Mouse (Mus musculus) liver, embryonic 11.5 days (tissue): ENCODE measurements at regions not wholly inside any gene's neighbourhood (a gene's known extent, or its start where the extent isn't known, plus 50 kb on each side); places are given as distances from the start of the nearest gene placed in this dataset.

ENCODE experiments used
- ATAC-seq: fragments of 200-750 bp; cut with Nextera tagmentation; replicated peaks from 2 replicates; pipeline ENCODE4 v1.8.0; 2017; ENCODE audit warnings: moderate number of reproducible peaks, mild to moderate bottlenecking, moderate TSS enrichment, moderate library complexity; ENCODE audit not compliant: low FRiP score
- DNase-seq: peaks from one replicate; pipeline ENCODE4 v3.0.0-alpha.2; 2017; ENCODE audit warnings: low spot score
- H3K27ac ChIP-seq: fragments of 300-500 bp; sonication (generic); 2 replicates; pipeline ENCODE4 v1.5.1; 2014; ENCODE audit warnings: mild to moderate bottlenecking, low read depth, low read length, control low read depth
- H3K27me3 ChIP-seq: fragments of 300-500 bp; sonication (generic); replicated peaks from 2 replicates; pipeline ENCODE4 v1.6.1; 2014; ENCODE audit warnings: low read length, mixed read lengths; ENCODE audit not compliant: control insufficient read depth, insufficient read depth
- H3K36me3 ChIP-seq: fragments of 300-500 bp; sonication (generic); 2 replicates; pipeline ENCODE4 v1.6.1; 2014; ENCODE audit warnings: mild to moderate bottlenecking, low read length, moderate library complexity, mixed read lengths; ENCODE audit not compliant: control insufficient read depth, insufficient read depth
- H3K4me1 ChIP-seq: fragments of 300-500 bp; sonication (generic); replicated peaks from 2 replicates; pipeline ENCODE4 v1.6.1; 2014; ENCODE audit warnings: low read length, mixed read lengths; ENCODE audit not compliant: control insufficient read depth, insufficient read depth
- H3K4me2 ChIP-seq: fragments of 300-500 bp; sonication (generic); 2 replicates; pipeline ENCODE4 v1.6.1; 2014; ENCODE audit warnings: mild to moderate bottlenecking, control low read depth, moderate library complexity
- H3K4me3 ChIP-seq: fragments of 300-500 bp; sonication (generic); 2 replicates; pipeline ENCODE4 v1.5.1; 2014; ENCODE audit warnings: low read depth, low read length, control low read depth
- H3K9ac ChIP-seq: fragments of 300-500 bp; sonication (generic); 2 replicates; pipeline ENCODE4 v1.6.1; 2014; ENCODE audit warnings: low read depth, low read length, control low read depth
- H3K9me3 ChIP-seq: fragments of 300-500 bp; sonication (generic); 2 replicates; pipeline ENCODE4 v1.6.1; 2016; ENCODE audit warnings: low read length, inconsistent platforms, mixed read lengths; ENCODE audit not compliant: control insufficient read depth
- WGBS: fragments of 180-500 bp; shearing (Covaris S2); extraction: QIAGEN DNeasy Blood & Tissue Kit; methylation state at CpG from one replicate; pipeline ENCODE4 v1.1.7; 2014; 5-methylcytosine and 5-hydroxymethylcytosine counted together

DNA sequence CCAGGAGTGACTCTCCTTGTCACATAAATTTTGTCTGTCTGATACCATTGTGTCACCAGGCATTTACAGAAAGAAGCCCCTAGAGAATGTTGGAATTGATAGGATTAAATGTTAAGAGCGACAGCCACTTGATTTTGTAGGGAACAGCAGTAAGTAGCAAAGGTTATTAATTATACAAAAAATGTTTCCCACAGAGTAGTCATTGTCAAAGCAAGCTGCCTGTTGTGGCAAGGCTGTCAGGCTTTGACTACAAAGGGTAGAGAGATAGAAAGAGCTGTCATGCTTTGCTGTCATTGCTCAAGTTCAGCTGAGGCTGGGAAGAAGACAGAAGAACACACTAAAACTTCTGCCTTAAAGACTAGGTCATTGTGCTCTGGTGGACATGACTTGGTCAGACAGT is 193.8 kb downstream of the Gm7361 start:
- DNase-seq (no peak), ATAC-seq (no peak)
- Histone ChIP-seq H3K4me1 (no peaks in the 10 kb centered on the region), H3K27me3 (no peaks in the 10 kb centered on the region), H3K27ac (no peak overlapping the region), H3K9me3 (no peaks in the 10 kb centered on the region), H3K4me3 (no peak overlapping the region), H3K36me3 (no peaks in the 10 kb centered on the region), H3K4me2 (no peak overlapping the region), H3K9ac (no peak overlapping the region)
- WGBS, result 71% methylated on average over 1 of the region's 1 CpGs

DNA sequence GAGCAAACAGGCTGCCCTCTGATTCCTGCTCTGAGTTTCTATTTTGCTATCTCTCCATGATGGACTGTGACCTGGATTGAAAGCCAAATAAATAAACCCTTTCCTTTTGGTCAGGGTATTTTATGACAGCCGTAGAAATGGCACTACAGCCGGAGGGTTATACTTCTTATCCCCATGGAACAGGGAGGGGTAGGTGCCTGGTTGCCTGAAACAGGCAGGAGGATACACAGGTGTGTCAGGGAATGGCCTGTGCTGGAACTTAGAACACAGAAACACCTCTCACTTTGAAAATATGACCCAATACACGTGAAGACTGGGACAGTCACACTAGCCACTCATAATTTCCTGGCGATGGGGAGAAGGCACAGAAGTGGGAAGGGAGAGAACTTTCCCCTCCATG is 200.1 kb downstream of the Gm7361 start:
- no peak for ATAC-seq
- no peak overlapping the region for H3K27ac ChIP-seq
- 74% methylated on average over 4 of the region's 4 CpGs for WGBS
- no peak overlapping the region for H3K9ac ChIP-seq
- DNase-seq, result no peak
- H3K4me2 ChIP-seq, result no peak overlapping the region
- no peaks in the 10 kb centered on the region for H3K27me3 ChIP-seq
- H3K4me3 ChIP-seq, result no peak overlapping the region
- H3K4me1 ChIP-seq, result no peaks in the 10 kb centered on the region
- no peaks in the 10 kb centered on the region for H3K9me3 ChIP-seq
- no peaks in the 10 kb centered on the region for H3K36me3 ChIP-seq

DNA sequence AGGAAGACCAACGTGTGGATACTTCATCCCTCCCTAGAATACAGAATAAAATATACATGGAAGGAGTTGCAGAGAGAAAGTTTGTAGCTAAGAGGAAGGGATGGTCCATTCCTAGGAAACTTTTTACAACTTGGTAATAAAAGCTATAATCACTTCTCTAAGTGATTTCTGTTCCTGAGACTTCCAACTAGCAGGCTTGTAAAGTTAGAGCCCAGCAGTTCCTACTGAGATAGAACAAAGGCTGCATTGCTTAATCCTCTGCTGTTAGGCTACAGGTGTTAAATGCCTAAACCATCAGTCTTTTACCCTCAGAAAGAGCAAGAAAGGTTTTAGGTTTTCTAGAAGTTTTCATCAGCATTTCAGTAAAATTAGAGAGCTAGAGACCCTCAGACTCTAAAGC is 209.2 kb downstream of the Gm7361 start:
- no peak overlapping the region for H3K4me2 ChIP-seq
- no peaks in the 10 kb centered on the region for H3K4me1 ChIP-seq
- H3K27me3 ChIP-seq, result no peaks in the 10 kb centered on the region
- no peak for ATAC-seq
- no peaks in the 10 kb centered on the region for H3K36me3 ChIP-seq
- no peaks in the 10 kb centered on the region for H3K9me3 ChIP-seq
- WGBS, result 50% methylated on average over 1 of the region's 1 CpGs
- no peak for DNase-seq
- H3K4me3 ChIP-seq, result no peak overlapping the region
- no peak overlapping the region for H3K27ac ChIP-seq
- H3K9ac ChIP-seq, result no peak overlapping the region

DNA sequence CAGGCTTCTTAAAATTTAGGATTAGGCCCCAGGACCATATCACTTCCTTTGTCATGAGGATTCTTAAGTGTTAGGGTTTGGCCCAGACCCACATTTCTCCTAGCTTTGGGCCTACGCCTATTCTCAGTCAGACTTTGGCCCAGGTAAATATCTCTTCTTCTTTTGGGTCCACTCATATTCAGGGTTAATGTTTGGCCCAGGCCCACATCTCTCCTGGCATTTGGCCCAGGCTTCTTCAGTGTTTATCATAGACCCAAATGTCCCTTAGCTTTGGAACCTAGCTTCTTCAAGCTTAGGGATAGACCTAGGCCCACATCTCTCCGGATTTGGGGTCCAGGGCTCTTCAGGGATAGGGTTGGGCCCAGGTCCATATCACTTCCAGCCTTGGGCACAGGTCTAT is 228.2 kb downstream of the Gm7361 start:
- 83% methylated on average over 2 of the region's 2 CpGs for WGBS
- no peak overlapping the region for H3K4me3 ChIP-seq
- no peaks in the 10 kb centered on the region for H3K4me1 ChIP-seq
- no peak overlapping the region for H3K9ac ChIP-seq
- no peak overlapping the region for H3K27ac ChIP-seq
- DNase-seq (no peak), ATAC-seq (no peak)
- no peaks in the 10 kb centered on the region for H3K9me3 ChIP-seq
- no peaks in the 10 kb centered on the region for H3K27me3 ChIP-seq
- H3K36me3 ChIP-seq, result no peaks in the 10 kb centered on the region
- H3K4me2 ChIP-seq, result no peak overlapping the region

DNA sequence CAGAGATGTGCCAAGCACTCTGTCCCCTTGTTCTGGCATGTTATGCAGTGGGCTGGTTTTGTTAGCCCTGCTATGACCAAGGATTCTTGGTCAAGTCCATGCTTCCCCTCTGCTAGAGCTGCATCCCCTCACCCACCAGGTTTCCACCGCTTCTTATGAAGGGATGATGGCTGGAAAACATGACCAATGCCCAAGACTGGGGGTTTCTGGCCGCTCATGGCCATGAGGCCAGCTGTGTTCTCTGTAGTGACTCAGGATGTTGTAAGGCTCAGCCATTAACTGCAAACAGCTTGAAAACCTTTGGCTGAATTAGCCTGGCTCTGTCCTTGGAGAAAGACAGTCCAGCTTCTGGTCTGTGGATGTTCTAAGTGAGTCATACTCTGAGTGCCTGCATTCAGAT is 236.5 kb downstream of the Gm7361 start:
- Histone ChIP-seq H3K4me1 (no peaks in the 10 kb centered on the region), H3K27me3 (no peaks in the 10 kb centered on the region), H3K4me2 (no peak overlapping the region), H3K36me3 (no peaks in the 10 kb centered on the region), H3K27ac (no peak overlapping the region), H3K9ac (no peak overlapping the region), H3K9me3 (no peaks in the 10 kb centered on the region), H3K4me3 (no peak overlapping the region)
- ATAC-seq (no peak), DNase-seq (no peak)
- WGBS, result 74% methylated on average over 2 of the region's 2 CpGs

DNA sequence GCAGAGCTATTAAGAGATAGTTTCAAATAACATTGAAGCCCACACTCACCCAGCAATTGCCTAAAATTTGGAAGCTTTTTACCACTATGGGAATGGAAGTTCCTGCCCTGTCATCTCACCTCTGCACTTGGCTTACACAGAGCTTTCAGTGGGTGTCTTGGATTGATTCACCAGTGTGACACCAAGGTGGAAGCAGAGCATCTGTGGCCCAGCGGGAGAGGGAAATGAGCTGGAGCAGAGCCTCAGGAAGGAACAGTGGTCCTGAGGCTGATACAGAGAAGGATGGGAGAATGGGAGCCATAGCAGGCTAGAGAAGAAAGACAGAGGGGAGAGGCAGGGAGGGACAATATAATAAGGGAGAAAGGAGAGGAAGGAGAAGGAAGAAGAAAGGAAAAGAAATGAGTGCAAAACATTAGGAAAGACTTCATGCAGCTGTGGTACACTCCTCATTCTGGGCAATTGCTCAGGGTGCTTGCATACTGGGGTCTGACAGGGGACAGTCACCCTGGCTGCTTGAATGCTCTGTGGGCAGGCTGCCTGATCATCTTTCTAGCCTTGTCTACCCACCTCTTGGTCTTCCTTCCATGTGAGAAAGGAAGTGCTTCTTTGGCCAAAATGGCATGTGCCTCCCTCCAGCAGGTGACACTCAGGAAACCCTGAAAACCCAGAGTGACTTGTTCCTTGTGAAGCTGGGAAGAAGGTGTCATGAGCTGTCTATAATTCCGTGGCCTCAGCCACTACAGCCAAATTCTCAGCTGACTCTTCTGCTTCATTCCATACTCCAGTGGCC is 240.3 kb downstream of the Gm7361 start:
- ATAC-seq (no peak), DNase-seq (no peak)
- Histone ChIP-seq H3K36me3 (no peaks in the 10 kb centered on the region), H3K9ac (no peak overlapping the region), H3K27ac (no peak overlapping the region), H3K27me3 (no peaks in the 10 kb centered on the region), H3K4me3 (no peak overlapping the region), H3K9me3 (no peaks in the 10 kb centered on the region), H3K4me2 (no peak overlapping the region), H3K4me1 (no peaks in the 10 kb centered on the region)
- 66% methylated on average over 2 of the region's 2 CpGs for WGBS

DNA sequence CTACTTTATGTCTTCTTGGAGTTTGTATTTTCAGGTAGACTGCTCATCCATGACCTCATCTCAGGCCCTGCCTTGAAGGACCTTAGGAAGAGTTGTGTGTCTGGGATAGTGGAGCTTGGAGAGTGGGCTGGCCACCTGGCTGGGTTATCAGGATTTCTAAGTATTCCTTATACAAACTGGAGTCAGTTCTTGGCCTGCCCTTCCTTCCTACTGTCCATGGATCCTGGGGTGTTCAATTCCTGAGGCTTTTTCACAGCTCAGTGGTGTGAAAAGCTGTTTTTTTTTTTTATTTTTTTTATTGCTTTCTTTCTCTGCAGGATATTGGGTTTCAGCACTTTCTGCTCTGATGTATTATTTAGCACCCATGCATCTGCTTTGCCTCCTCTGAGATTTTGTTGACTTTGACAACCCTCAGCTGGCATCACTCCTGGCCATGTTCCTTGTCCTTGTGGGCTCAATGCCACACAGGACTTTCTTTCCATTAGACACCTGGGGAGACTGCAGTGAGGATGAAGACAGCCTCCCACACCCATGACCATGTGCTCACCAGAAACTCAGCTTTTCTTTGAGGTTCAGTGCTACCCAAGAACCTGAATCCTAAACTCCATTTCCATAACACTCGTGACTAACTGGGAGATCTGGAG is 252.2 kb downstream of the Gm7361 start:
- DNase-seq (no peak), ATAC-seq (no peak)
- Histone ChIP-seq H3K9ac (no peak overlapping the region), H3K9me3 (no peaks in the 10 kb centered on the region; the same call in 1 of the 2 replicates), H3K4me3 (no peak overlapping the region), H3K27me3 (no peaks in the 10 kb centered on the region), H3K4me1 (no peaks in the 10 kb centered on the region), H3K4me2 (no peak overlapping the region), H3K36me3 (no peaks in the 10 kb centered on the region), H3K27ac (no peak overlapping the region)
- WGBS, result 60% methylated on average over 1 of the region's 1 CpGs

DNA sequence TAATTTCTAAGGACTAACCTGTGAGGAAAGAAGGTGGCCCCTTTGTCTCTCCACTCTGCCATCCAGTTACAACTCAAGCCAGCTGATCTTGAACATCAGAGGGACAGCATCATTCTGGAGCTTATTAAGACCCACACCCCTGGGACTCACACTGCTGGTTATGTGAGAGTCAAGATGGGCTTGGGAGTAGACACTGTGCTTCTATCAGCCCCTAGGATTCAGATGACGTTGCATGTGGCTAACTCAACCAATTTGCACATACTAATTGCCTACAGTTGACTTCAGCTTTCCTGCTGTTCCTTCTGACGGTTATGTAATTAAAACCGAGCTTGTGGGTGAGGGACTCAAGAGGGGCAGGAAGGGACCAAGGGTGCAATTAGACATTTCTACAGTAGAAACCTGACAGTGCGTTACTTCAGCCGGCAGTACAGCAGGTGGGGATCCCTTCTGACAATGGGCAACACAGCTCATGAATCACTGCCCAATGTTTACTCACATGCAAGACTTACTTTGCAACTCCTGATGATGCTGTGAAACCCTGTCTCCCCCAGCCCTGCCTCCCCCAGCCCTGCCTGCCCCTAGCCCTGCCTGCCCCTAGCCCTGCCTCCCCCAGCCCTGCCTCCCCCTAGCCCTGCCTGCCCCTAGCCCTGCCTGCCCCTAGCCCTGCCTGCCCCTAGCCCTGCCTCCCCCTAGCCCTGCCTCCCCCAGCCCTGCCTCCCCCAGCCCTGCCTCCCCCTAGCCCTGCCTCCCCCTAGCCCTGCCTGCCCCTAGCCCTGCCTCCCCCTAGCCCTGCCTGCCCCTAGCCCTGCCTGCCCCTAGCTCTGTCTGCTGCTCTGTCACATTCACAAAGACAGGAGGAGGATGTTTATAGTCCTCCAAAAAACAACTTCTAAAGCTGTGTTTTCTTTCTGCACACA is 255.8 kb downstream of the Gm7361 start:
- Histone ChIP-seq H3K9me3 (no peaks in the 10 kb centered on the region; the same call in 1 of the 2 replicates), H3K9ac (no peak overlapping the region), H3K27ac (no peak overlapping the region), H3K4me1 (no peaks in the 10 kb centered on the region), H3K4me2 (no peak overlapping the region), H3K4me3 (no peak overlapping the region), H3K27me3 (no peaks in the 10 kb centered on the region), H3K36me3 (no peaks in the 10 kb centered on the region)
- 40% methylated on average over 5 of the region's 5 CpGs for WGBS
- DNase-seq (no peak), ATAC-seq (no peak)
